Mouse (Mus musculus) erythroblast, embryonic 14.5 days (primary cell): Measurements from ENCODE around the gene Fstl3.

Experiments
- GATA1 ChIP-seq: IDR thresholded peaks from 2 replicates; pipeline ENCODE4 v1.6.1; 2012; ENCODE audit warnings: low read length, inconsistent platforms, mixed read lengths
- TAL1 ChIP-seq: IDR thresholded peaks from 3 replicates; pipeline ENCODE4 v1.6.1; 2012; ENCODE audit warnings: low read length, inconsistent platforms, mixed read lengths

- TF ChIP-seq GATA1: no peak
- TF ChIP-seq TAL1: no peak
These were observed 30.8 kb downstream of the Fstl3 start for GRCm38 (mm10) chr10:79807826-79808225.
